Mouse (Mus musculus) myocyte (in vitro differentiated cells): Measurements from ENCODE around the gene Taf8.

ENCODE experiments used
- CEBPB ChIP-seq: IDR thresholded peaks from 2 replicates; pipeline ENCODE4 v1.6.1; 2011; ENCODE audit warnings: mild to moderate bottlenecking, moderate library complexity; ENCODE audit not compliant: poor library complexity, insufficient read depth, severe bottlenecking
- TCF12 ChIP-seq: IDR thresholded peaks from one replicate; pipeline ENCODE4 v1.6.1; 2011; ENCODE audit warnings: mild to moderate bottlenecking, control low read depth; ENCODE audit not compliant: poor library complexity, insufficient read depth, severe bottlenecking

GRCm38 (mm10) chr17:47523211-47523682, 21.2 kb upstream of the Taf8 start:
- TF ChIP-seq TCF12: peak; percentile 96
- TF ChIP-seq CEBPB: no peak
